Mouse (Mus musculus) lung, postnatal 0 days (tissue): Measurements from ENCODE around the gene Tmem62.

ENCODE experiments used
- CTCF ChIP-seq: IDR thresholded peaks from 2 replicates; pipeline ENCODE4 v1.5.1; 2016; ENCODE audit warnings: antibody characterized with exemption, mild to moderate bottlenecking
- EP300 ChIP-seq: IDR thresholded peaks from 2 replicates; pipeline ENCODE4 v1.6.1; 2016; ENCODE audit warnings: antibody characterized with exemption, mild to moderate bottlenecking, control low read depth

DNA sequence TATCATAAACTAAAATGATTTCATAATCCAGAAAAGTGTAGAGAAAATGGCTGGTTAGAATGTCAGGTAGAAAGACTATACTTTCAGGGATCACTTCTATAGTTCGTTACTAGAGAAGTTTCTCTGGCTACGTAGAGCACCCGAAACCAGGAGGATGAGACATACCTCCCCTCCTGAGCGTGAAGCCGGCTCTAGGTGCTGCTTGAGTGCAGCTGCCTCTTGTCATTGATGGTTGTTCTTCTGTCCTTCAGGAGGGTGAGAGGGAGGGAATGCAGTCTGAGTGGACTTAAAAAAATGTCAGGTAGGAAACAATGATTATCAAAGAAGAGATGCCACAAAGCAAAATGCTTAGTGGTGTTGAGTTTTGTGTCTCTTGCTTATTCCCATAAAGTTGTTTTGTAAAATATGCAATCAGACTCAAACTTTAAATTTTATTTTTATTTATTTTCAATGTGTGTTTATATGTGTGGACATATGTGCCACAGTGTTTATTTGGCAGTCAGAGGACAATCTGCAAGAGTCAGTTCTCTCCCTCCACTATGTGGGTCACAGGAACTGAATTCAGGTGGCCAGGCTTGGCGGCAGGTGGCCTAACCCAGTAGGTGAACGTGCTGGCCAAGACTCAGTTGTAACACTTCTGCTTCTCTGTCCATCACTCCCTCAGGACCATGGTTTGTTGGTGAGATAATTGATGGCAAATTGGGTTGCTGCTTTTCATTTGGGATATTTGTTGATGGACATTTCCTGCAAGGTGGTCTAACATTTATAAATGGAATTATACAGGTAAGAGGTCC, 27.4 kb downstream of the Tmem62 start:
- TF ChIP-seq CTCF (no peak), EP300 (no peak)
